Mouse (Mus musculus) testis, adult 2 months (tissue): Measurements from ENCODE around the gene Prkn.

Source experiments
- CTCF ChIP-seq: fragments of 200-500 bp; IDR thresholded peaks from 2 replicates; pipeline ENCODE4 v1.5.1; 2012; ENCODE audit warnings: low read depth, mild to moderate bottlenecking, inconsistent platforms, low read length, moderate library complexity; ENCODE audit not compliant: control insufficient read depth, insufficient read depth, insufficient replicate concordance
- POLR2A ChIP-seq: fragments of 200-500 bp; IDR thresholded peaks from 2 replicates; pipeline ENCODE4 v1.6.1; 2012; ENCODE audit warnings: low read depth, mild to moderate bottlenecking, inconsistent platforms, low read length, moderate library complexity; ENCODE audit not compliant: control insufficient read depth

GRCm38 (mm10) chr17:11829501-11829900 is 989.3 kb downstream of the Prkn start:
- TF ChIP-seq POLR2A (no peak), CTCF (no peak)
